27 mouse cellular contexts compared by ENCODE assay signal in the genomic region with DNA sequence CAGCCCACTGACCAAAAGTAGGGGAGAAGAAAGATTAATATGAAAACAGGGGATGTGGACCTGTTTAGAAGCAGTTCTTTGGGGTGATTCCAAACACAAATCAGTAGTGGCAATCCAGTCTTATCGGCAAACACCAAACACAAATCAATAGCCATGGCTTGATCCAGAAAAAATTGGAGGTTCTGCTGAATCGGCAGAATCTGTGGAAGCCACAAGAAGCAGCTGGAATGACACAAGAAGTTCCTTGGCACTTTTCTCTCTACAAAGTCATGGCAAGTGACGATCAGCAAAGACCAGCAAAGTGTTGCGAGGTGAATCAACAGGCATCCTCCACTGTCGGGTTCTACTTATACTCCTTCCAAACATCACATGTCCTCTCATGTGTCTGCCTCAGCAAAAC. TPM values are rescaled to one million over a fixed set of nuclear protein-coding genes. Genes with fewer than 3 reads are reported as not detected.
"Had no signal": no experiment of that assay in that cellular context is flagged by ENCODE, and none has a peak within 500 bp of the region (broad histone marks: within the 10 kb centered on the region; RNA-seq: fewer than 3 reads in every experiment).

No protein-coding gene starts in this region.

- H3K4me3 ChIP-seq: gastrocnemius, adult 2 months; heart, adult 2 months; heart, embryonic 12.5 days; hindbrain, embryonic 13.5 days; hindbrain, embryonic 15.5 days; kidney, embryonic 15.5 days; limb, embryonic 13.5 days; limb, embryonic 15.5 days; liver, embryonic 13.5 days; liver, embryonic 15.5 days had no signal

- H3K9me3 ChIP-seq: heart, embryonic 12.5 days; hindbrain, embryonic 13.5 days; hindbrain, embryonic 15.5 days; kidney, embryonic 15.5 days; limb, embryonic 13.5 days; limb, embryonic 15.5 days; liver, embryonic 13.5 days; liver, embryonic 15.5 days had no signal

- DNase-seq: gastrocnemius, adult 2 months; gastrocnemius, postnatal 14 days; gastrocnemius, postnatal 36 days; heart, adult 11 months; heart, adult 2 months; heart, postnatal 10 days; kidney, adult 11 months; kidney, adult 2 months; kidney, adult 9 months; kidney, postnatal 14 days; kidney, postnatal 36 days; layer of hippocampus, adult 9-11 months; layer of hippocampus, postnatal 36 days; left cerebral cortex, postnatal 4 days; liver, embryonic 13.5 days had no signal

- H3K4me2 ChIP-seq: heart, embryonic 12.5 days; hindbrain, embryonic 13.5 days; hindbrain, embryonic 15.5 days; kidney, embryonic 15.5 days; limb, embryonic 13.5 days; limb, embryonic 15.5 days; liver, embryonic 11.5 days; liver, embryonic 13.5 days; liver, embryonic 15.5 days had no signal

- ATAC-seq: hindbrain, postnatal 0 days; intestine, embryonic 16.5 days had no signal

- H3K9ac ChIP-seq: heart, embryonic 12.5 days; hindbrain, embryonic 13.5 days; hindbrain, embryonic 15.5 days; kidney, embryonic 15.5 days; limb, embryonic 13.5 days; limb, embryonic 15.5 days; liver, embryonic 13.5 days; liver, embryonic 15.5 days had no signal

- H3K27ac ChIP-seq: gastrocnemius, adult 2 months; heart, adult 2 months; hindbrain, embryonic 13.5 days; hindbrain, embryonic 15.5 days; hindbrain, postnatal 0 days; kidney, embryonic 15.5 days; kidney, postnatal 0 days; limb, embryonic 13.5 days; limb, embryonic 15.5 days; liver, embryonic 13.5 days; liver, embryonic 15.5 days had no signal

- H3K36me3 ChIP-seq: heart, embryonic 12.5 days; hindbrain, embryonic 13.5 days; hindbrain, embryonic 15.5 days; kidney, embryonic 15.5 days; limb, embryonic 13.5 days; limb, embryonic 15.5 days; liver, embryonic 13.5 days; liver, embryonic 15.5 days had no signal

- H3K27me3 ChIP-seq: hindbrain, embryonic 15.5 days; kidney, embryonic 15.5 days; limb, embryonic 13.5 days; limb, embryonic 15.5 days; liver, embryonic 13.5 days had no signal

RNA-seq across cellular contexts. Expression of a gene that starts 41.2 kb away (rescaled TPM):
- total RNA-seq: heart, adult 2 months; heart, postnatal 25 days had no signal
